Mouse (Mus musculus) heart, adult 2 months (tissue): ENCODE data around the gene Arhgap18.

Experiments
- CTCF ChIP-seq: fragments of 200-600 bp; IDR thresholded peaks from 2 replicates; pipeline ENCODE4 v1.8.1; 2022; ENCODE audit warnings: antibody characterized with exemption, mild to moderate bottlenecking, moderate library complexity
- EP300 ChIP-seq: fragments of 200-500 bp; IDR thresholded peaks from 2 replicates; pipeline ENCODE4 v1.6.1; 2011; ENCODE audit warnings: low read depth, low read length, control low read depth; ENCODE audit not compliant: insufficient read depth
- POLR2A ChIP-seq: fragments of 200-500 bp; IDR thresholded peaks from 2 replicates; pipeline ENCODE4 v1.6.1; 2011; ENCODE audit warnings: mild to moderate bottlenecking, low read depth, low read length, control low read depth; ENCODE audit not compliant: insufficient read depth

GRCm38 (mm10) chr10:26920383-26920979 is 167.3 kb downstream of the Arhgap18 start:
- no peak for TF ChIP-seq CTCF
- no peak for TF ChIP-seq POLR2A
- TF ChIP-seq EP300 = no peak
